Mouse (Mus musculus) embryonic facial prominence, embryonic 13.5 days (tissue): ENCODE data around the gene Corin. TPM values are rescaled to one million over a fixed set of nuclear protein-coding genes. Genes with fewer than 3 reads are reported as not detected.

Experiments
- ATAC-seq: fragments of 200-750 bp; cut with Nextera tagmentation; 2 replicates; pipeline ENCODE4 v1.8.0; 2017; ENCODE audit warnings: low read depth; ENCODE audit not compliant: insufficient number of reproducible peaks, insufficient read depth, low FRiP score, low TSS enrichment
- H3K27ac ChIP-seq: fragments of 300-500 bp; sonication (generic); 2 replicates; pipeline ENCODE4 v1.5.1; 2015; ENCODE audit warnings: moderate library complexity, mild to moderate bottlenecking, inconsistent platforms
- H3K27me3 ChIP-seq: fragments of 300-500 bp; sonication (generic); 2 replicates; pipeline ENCODE4 v1.6.1; 2015; ENCODE audit warnings: mild to moderate bottlenecking, inconsistent platforms
- H3K36me3 ChIP-seq: fragments of 300-500 bp; sonication (generic); 2 replicates; pipeline ENCODE4 v1.6.1; 2015; ENCODE audit warnings: mild to moderate bottlenecking, inconsistent platforms
- H3K4me1 ChIP-seq: fragments of 300-500 bp; sonication (generic); 2 replicates; pipeline ENCODE4 v1.6.1; 2015; ENCODE audit warnings: inconsistent platforms
- H3K4me2 ChIP-seq: fragments of 300-500 bp; sonication (generic); 2 replicates; pipeline ENCODE4 v1.6.1; 2015; ENCODE audit warnings: moderate library complexity, mild to moderate bottlenecking, inconsistent platforms
- H3K4me3 ChIP-seq: fragments of 300-500 bp; sonication (generic); 2 replicates; pipeline ENCODE4 v1.5.1; 2015; ENCODE audit warnings: mild to moderate bottlenecking, inconsistent platforms
- H3K9ac ChIP-seq: fragments of 300-500 bp; sonication (generic); 2 replicates; pipeline ENCODE4 v1.6.1; 2015; ENCODE audit warnings: mild to moderate bottlenecking, inconsistent platforms
- H3K9me3 ChIP-seq: fragments of 300-500 bp; sonication (generic); 2 replicates; pipeline ENCODE4 v1.6.1; 2016; ENCODE audit warnings: inconsistent platforms
- WGBS: fragments of 180-500 bp; shearing (Covaris S2); methylation state at CpG from one replicate; pipeline ENCODE4 v1.1.7; 2015; ENCODE audit warnings: mixed read lengths; 5-methylcytosine and 5-hydroxymethylcytosine counted together
- polyA plus RNA-seq: library from polyadenylated mRNA; unstranded; fragments of >200 nt; fragmentation: Nextera tagmentation; extraction: Ambion mirVana; gene quantifications from 2 replicates; pipeline ENCODE4 v1.2.1, GENCODE M21; 2015

Corin gene
- polyA plus RNA-seq, 1 experiment from 2014 or later = 2.6 TPM

- Histone ChIP-seq H3K9me3 (no peaks in the 10 kb centered on the region), H3K4me3 (no peak overlapping the region), H3K36me3 (peaks cover 14% of the 10 kb centered on the region), H3K9ac (no peak overlapping the region), H3K4me2 (no peak overlapping the region), H3K4me1 (no peaks in the 10 kb centered on the region), H3K27me3 (no peaks in the 10 kb centered on the region), H3K27ac (no peak overlapping the region)
- ATAC-seq = no peak
- WGBS = 81% methylated on average over 10 of the region's 10 CpGs
These were observed 205.7 kb downstream of the Corin start for GRCm38 (mm10) chr5:72298418-72299104.

GRCm38 (mm10) chr5:72285077-72285476, 219.2 kb downstream of the Corin start:
- Histone ChIP-seq H3K4me3 (no peak overlapping the region), H3K9me3 (no peaks in the 10 kb centered on the region), H3K27me3 (no peaks in the 10 kb centered on the region), H3K9ac (no peak overlapping the region), H3K4me2 (no peak overlapping the region), H3K36me3 (peaks cover 42% of the 10 kb centered on the region), H3K4me1 (no peaks in the 10 kb centered on the region), H3K27ac (no peak overlapping the region)
- 90% methylated on average over 3 of the region's 3 CpGs for WGBS
- no peak for ATAC-seq

GRCm38 (mm10) chr5:72282907-72283306, 221.4 kb downstream of the Corin start:
- Histone ChIP-seq H3K36me3 (peaks cover 45% of the 10 kb centered on the region), H3K9me3 (no peaks in the 10 kb centered on the region), H3K4me2 (no peak overlapping the region), H3K27ac (no peak overlapping the region), H3K4me3 (no peak overlapping the region), H3K27me3 (no peaks in the 10 kb centered on the region), H3K9ac (no peak overlapping the region), H3K4me1 (no peaks in the 10 kb centered on the region)
- ATAC-seq = no peak
- 48% methylated on average over 2 of the region's 2 CpGs for WGBS

GRCm38 (mm10) chr5:72269652-72270051, 234.6 kb downstream of the Corin start:
- no peak for ATAC-seq
- Histone ChIP-seq H3K27ac (no peak overlapping the region), H3K36me3 (peaks cover 28% of the 10 kb centered on the region), H3K9me3 (no peaks in the 10 kb centered on the region), H3K27me3 (no peaks in the 10 kb centered on the region), H3K4me3 (no peak overlapping the region), H3K4me2 (no peak overlapping the region), H3K9ac (no peak overlapping the region), H3K4me1 (peaks cover 13% of the 10 kb centered on the region; the same call in 1 of the 2 replicates)
- 51% methylated on average over 8 of the region's 8 CpGs for WGBS

- ATAC-seq = no peak
- peaks cover 33% of the 10 kb centered on the region for H3K36me3 ChIP-seq
- no peak overlapping the region for H3K4me3 ChIP-seq
- 75% methylated on average over 10 of the region's 10 CpGs for WGBS
- H3K9ac ChIP-seq = no peak overlapping the region
- H3K4me2 ChIP-seq = no peak overlapping the region
- peaks cover 13% of the 10 kb centered on the region; the same call in 1 of the 2 replicates for H3K4me1 ChIP-seq
- H3K9me3 ChIP-seq = no peaks in the 10 kb centered on the region
- H3K27me3 ChIP-seq = no peaks in the 10 kb centered on the region
- H3K27ac ChIP-seq = no peak overlapping the region; the same call in 1 of the 2 replicates
These were observed 235.1 kb downstream of the Corin start for GRCm38 (mm10) chr5:72269204-72269603.

- WGBS = 96% methylated on average over 7 of the region's 7 CpGs
- Histone ChIP-seq H3K9me3 (no peaks in the 10 kb centered on the region), H3K4me1 (peaks cover 13% of the 10 kb centered on the region; the same call in 1 of the 2 replicates), H3K4me3 (no peak overlapping the region), H3K4me2 (no peak overlapping the region), H3K27me3 (no peaks in the 10 kb centered on the region), H3K27ac (no peak overlapping the region), H3K36me3 (peaks cover 38% of the 10 kb centered on the region), H3K9ac (no peak overlapping the region)
- no peak for ATAC-seq
These were observed 237.2 kb downstream of the Corin start for GRCm38 (mm10) chr5:72266955-72267535.

GRCm38 (mm10) chr5:72264195-72264751, 240.0 kb downstream of the Corin start:
- 85% methylated on average over 15 of the region's 15 CpGs for WGBS
- ATAC-seq = no peak
- H3K4me2 ChIP-seq = no peak overlapping the region
- peaks cover 11% of the 10 kb centered on the region; the same call in 1 of the 2 replicates for H3K4me1 ChIP-seq
- H3K9me3 ChIP-seq = no peaks in the 10 kb centered on the region
- H3K36me3 ChIP-seq = peaks cover 41% of the 10 kb centered on the region
- H3K27ac ChIP-seq = no peak overlapping the region
- H3K4me3 ChIP-seq = no peak overlapping the region
- H3K27me3 ChIP-seq = no peaks in the 10 kb centered on the region
- H3K9ac ChIP-seq = no peak overlapping the region

GRCm38 (mm10) chr5:72261802-72262324, 242.4 kb downstream of the Corin start:
- 76% methylated on average over 3 of the region's 3 CpGs for WGBS
- Histone ChIP-seq H3K27me3 (no peaks in the 10 kb centered on the region), H3K36me3 (peaks cover 33% of the 10 kb centered on the region), H3K4me1 (0 out of 2 replicates have a peak, but pooled peaks cover 3% of the 10 kb centered on the region), H3K4me2 (no peak overlapping the region), H3K4me3 (no peak overlapping the region), H3K27ac (no peak overlapping the region), H3K9me3 (no peaks in the 10 kb centered on the region), H3K9ac (no peak overlapping the region)
- no peak for ATAC-seq

GRCm38 (mm10) chr5:72259298-72259621, 245.0 kb downstream of the Corin start:
- no peak overlapping the region for H3K27ac ChIP-seq
- H3K4me1 ChIP-seq = 0 out of 2 replicates have a peak, but pooled peaks cover 4% of the 10 kb centered on the region
- H3K9me3 ChIP-seq = no peaks in the 10 kb centered on the region
- no peak overlapping the region for H3K9ac ChIP-seq
- WGBS = 77% methylated on average over 3 of the region's 3 CpGs
- no peak overlapping the region for H3K4me3 ChIP-seq
- no peak for ATAC-seq
- no peaks in the 10 kb centered on the region for H3K27me3 ChIP-seq
- peaks cover 40% of the 10 kb centered on the region for H3K36me3 ChIP-seq
- H3K4me2 ChIP-seq = no peak overlapping the region

- 0 out of 2 replicates have a peak, but pooled peaks cover 4% of the 10 kb centered on the region for H3K4me1 ChIP-seq
- H3K9ac ChIP-seq = no peak overlapping the region
- no peak overlapping the region for H3K27ac ChIP-seq
- no peak overlapping the region for H3K4me2 ChIP-seq
- peaks cover 35% of the 10 kb centered on the region for H3K36me3 ChIP-seq
- no peaks in the 10 kb centered on the region for H3K27me3 ChIP-seq
- no peak overlapping the region for H3K4me3 ChIP-seq
- no peaks in the 10 kb centered on the region for H3K9me3 ChIP-seq
- ATAC-seq = no peak
- WGBS = 77% methylated on average over 17 of the region's 17 CpGs
These were observed 245.6 kb downstream of the Corin start for GRCm38 (mm10) chr5:72258409-72259297.

- H3K27ac ChIP-seq = no peak overlapping the region
- 0 out of 2 replicates have a peak, but pooled peaks cover 4% of the 10 kb centered on the region for H3K4me1 ChIP-seq
- H3K9ac ChIP-seq = no peak overlapping the region
- WGBS = 65% methylated on average over 10 of the region's 10 CpGs
- peaks cover 40% of the 10 kb centered on the region for H3K36me3 ChIP-seq
- no peak overlapping the region for H3K4me3 ChIP-seq
- no peak for ATAC-seq
- 0 out of 2 replicates have a peak overlapping the region, but pooled peaks have one; percentile 7 for H3K4me2 ChIP-seq
- no peaks in the 10 kb centered on the region for H3K27me3 ChIP-seq
- no peaks in the 10 kb centered on the region for H3K9me3 ChIP-seq
These were observed 247.2 kb downstream of the Corin start for GRCm38 (mm10) chr5:72257084-72257483.
